Mouse (Mus musculus) cerebellum, adult 2 months (tissue): ENCODE results near the gene N4bp2l1.

Experiments used
- CTCF ChIP-seq: fragments of 200-500 bp; IDR thresholded peaks from 2 replicates; pipeline ENCODE4 v1.5.1; 2011; ENCODE audit warnings: low read depth, mild to moderate bottlenecking, control low read depth, low read length, moderate library complexity, borderline replicate concordance; ENCODE audit not compliant: insufficient read depth
- POLR2A ChIP-seq: fragments of 200-500 bp; IDR thresholded peaks from 2 replicates; pipeline ENCODE4 v1.6.1; 2011; ENCODE audit warnings: low read length, control low read depth, borderline replicate concordance; ENCODE audit not compliant: insufficient read depth

GRCm38 (mm10) chr5:150593756-150594648, 3.0 kb downstream of the N4bp2l1 start:
- TF ChIP-seq POLR2A = peak; percentile 42; the same call in 1 of the 2 replicates
- TF ChIP-seq CTCF = no peak
